Mouse (Mus musculus) liver, adult 2 months (tissue): ENCODE results near the gene Myo18b. TPM values are rescaled to one million over a fixed set of nuclear protein-coding genes. Genes with fewer than 3 reads are reported as not detected.

Experiments
- DNase-seq: peaks from one replicate; pipeline ENCODE4 v3.0.0-alpha.2; 2011; ENCODE audit warnings: low read depth, low spot score; ENCODE audit errors: extremely low read depth
- H3K27ac ChIP-seq: fragments of 200-500 bp; replicated peaks from 2 replicates; pipeline ENCODE4 v1.5.1; 2012; ENCODE audit warnings: low read depth, mild to moderate bottlenecking, control low read depth, inconsistent platforms, low read length; ENCODE audit not compliant: insufficient read depth
- H3K27me3 ChIP-seq: fragments of 200-500 bp; 2 replicates; pipeline ENCODE4 v1.6.1; 2012; ENCODE audit warnings: mild to moderate bottlenecking, moderate library complexity, low read length, inconsistent platforms; ENCODE audit not compliant: control insufficient read depth, insufficient read depth
- H3K36me3 ChIP-seq: fragments of 200-500 bp; 2 replicates; pipeline ENCODE4 v1.6.1; 2012; ENCODE audit warnings: low read length, inconsistent platforms; ENCODE audit not compliant: control insufficient read depth, insufficient read depth
- H3K4me1 ChIP-seq: fragments of 200-500 bp; 2 replicates; pipeline ENCODE4 v1.6.1; 2011; ENCODE audit warnings: low read length; ENCODE audit not compliant: control insufficient read depth, insufficient read depth
- H3K4me3 ChIP-seq: fragments of 200-500 bp; 2 replicates; pipeline ENCODE4 v1.5.1; 2011; ENCODE audit warnings: low read depth, mild to moderate bottlenecking, control low read depth, low read length, moderate library complexity; ENCODE audit not compliant: insufficient read depth
- H3K79me2 ChIP-seq: fragments of 200-500 bp; 2 replicates; pipeline ENCODE4 v1.6.1; 2012; ENCODE audit warnings: inconsistent platforms, mild to moderate bottlenecking, low read length, moderate library complexity; ENCODE audit not compliant: control insufficient read depth, insufficient read depth
- H3K9ac ChIP-seq: fragments of 200-500 bp; 2 replicates; pipeline ENCODE4 v1.6.1; 2012; ENCODE audit warnings: low read depth, mild to moderate bottlenecking, control low read depth, inconsistent platforms, low read length
- CTCF ChIP-seq: fragments of 200-500 bp; IDR thresholded peaks from 2 replicates; pipeline ENCODE4 v1.5.1; 2011; ENCODE audit warnings: low read depth, low read length, control low read depth
- POLR2A ChIP-seq: fragments of 200-500 bp; IDR thresholded peaks from 2 replicates; pipeline ENCODE4 v1.6.1; 2011; ENCODE audit warnings: low read length, control low read depth; ENCODE audit not compliant: insufficient read depth; ENCODE audit errors: extremely low read depth
- WGBS: fragments of 180-500 bp; shearing (Covaris S2); methylation state at CpG from one replicate; pipeline ENCODE4 v1.1.7; 2018; 5-methylcytosine and 5-hydroxymethylcytosine counted together
- polyA plus RNA-seq: library from polyadenylated mRNA; depleted of rRNA; stranded (reverse); fragments of >200 nt; gene quantifications from 2 replicates; pipeline ENCODE4 v1.2.3, GENCODE M21; 2012
- total RNA-seq: library from RNA; depleted of rRNA; stranded (reverse); fragments of >200 nt; gene quantifications from 2 replicates; pipeline ENCODE4 v1.2.3, GENCODE M21; 2014

Myo18b gene
- total and polyA plus RNA-seq, 2 experiments: 0.04 to 0.28 TPM

- Histone ChIP-seq H3K27ac (no peak overlapping the region), H3K79me2 (no peaks in the 10 kb centered on the region), H3K36me3 (no peaks in the 10 kb centered on the region), H3K27me3 (no peaks in the 10 kb centered on the region), H3K4me1 (no peaks in the 10 kb centered on the region), H3K9ac (no peak overlapping the region), H3K4me3 (no peak overlapping the region)
- 67% methylated on average over 8 of the region's 8 CpGs for WGBS
- no peak for DNase-seq
- TF ChIP-seq POLR2A (no peak), CTCF (no peak)
These were observed 229.0 kb downstream of the Myo18b start for GRCm38 (mm10) chr5:112667153-112667552.

DNA sequence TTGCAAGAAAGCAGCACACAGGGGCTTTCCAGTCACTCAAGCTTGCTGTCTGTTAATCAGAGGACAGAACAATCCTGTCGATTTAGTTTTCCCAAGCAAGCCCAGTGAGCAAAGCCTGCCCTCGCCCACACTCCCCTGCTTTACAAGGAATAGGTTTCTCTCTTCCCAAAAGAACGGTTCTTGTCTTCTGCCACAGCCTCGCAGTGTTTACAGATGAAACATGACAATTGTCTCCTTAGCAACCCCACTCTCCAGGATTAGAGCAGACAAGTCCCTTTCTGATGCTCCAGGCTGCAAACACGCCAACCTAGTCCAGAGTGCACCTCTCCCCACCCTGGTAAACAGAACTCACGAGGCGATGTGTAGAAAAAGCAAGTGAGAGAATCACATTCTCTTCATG is 230.5 kb downstream of the Myo18b start:
- no peak for TF ChIP-seq POLR2A
- Histone ChIP-seq H3K4me1 (no peaks in the 10 kb centered on the region), H3K9ac (no peak overlapping the region), H3K27ac (no peak overlapping the region), H3K27me3 (no peaks in the 10 kb centered on the region), H3K79me2 (no peaks in the 10 kb centered on the region), H3K36me3 (no peaks in the 10 kb centered on the region), H3K4me3 (no peak overlapping the region)
- DNase-seq: no peak
- 23% methylated on average over 7 of the region's 7 CpGs for WGBS

DNA sequence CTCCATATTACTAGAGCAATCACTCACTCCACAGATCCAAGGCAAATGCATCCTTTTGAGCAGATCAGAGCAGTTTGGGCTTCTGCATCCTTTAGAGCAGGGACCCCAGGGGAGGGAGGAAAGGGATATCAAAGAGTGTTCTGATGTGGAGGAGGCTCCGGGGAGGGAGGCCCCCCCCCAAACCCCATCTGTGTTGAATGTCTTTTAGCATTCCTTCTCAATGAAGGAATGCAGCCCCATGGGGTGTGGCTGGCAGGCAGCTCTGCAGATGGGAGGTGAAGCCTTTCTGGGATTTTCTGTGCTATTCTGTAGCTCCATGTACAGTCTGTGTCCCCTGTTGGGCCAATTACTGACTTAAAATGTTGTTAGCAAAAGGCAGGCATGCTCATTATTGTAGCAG is 232.5 kb downstream of the Myo18b start:
- no peak for DNase-seq
- Histone ChIP-seq H3K79me2 (no peaks in the 10 kb centered on the region), H3K9ac (no peak overlapping the region), H3K36me3 (no peaks in the 10 kb centered on the region), H3K27me3 (no peaks in the 10 kb centered on the region), H3K4me3 (no peak overlapping the region), H3K4me1 (no peaks in the 10 kb centered on the region), H3K27ac (no peak overlapping the region)
- TF ChIP-seq POLR2A (no peak), CTCF (no peak)
- WGBS: 21% methylated on average over 1 of the region's 1 CpGs

- DNase-seq: no peak
- 51% methylated on average over 10 of the region's 10 CpGs for WGBS
- H3K27me3 ChIP-seq: peaks cover under 1% of the 10 kb centered on the region; the same call in 1 of the 2 replicates
- no peaks in the 10 kb centered on the region for H3K79me2 ChIP-seq
- no peaks in the 10 kb centered on the region for H3K36me3 ChIP-seq
- no peak overlapping the region for H3K27ac ChIP-seq
- no peak overlapping the region for H3K4me3 ChIP-seq
- no peak overlapping the region for H3K9ac ChIP-seq
- no peak for TF ChIP-seq POLR2A
- TF ChIP-seq CTCF: no peak
- H3K4me1 ChIP-seq: no peaks in the 10 kb centered on the region
These were observed 235.2 kb downstream of the Myo18b start for GRCm38 (mm10) chr5:112660924-112661431.

DNA sequence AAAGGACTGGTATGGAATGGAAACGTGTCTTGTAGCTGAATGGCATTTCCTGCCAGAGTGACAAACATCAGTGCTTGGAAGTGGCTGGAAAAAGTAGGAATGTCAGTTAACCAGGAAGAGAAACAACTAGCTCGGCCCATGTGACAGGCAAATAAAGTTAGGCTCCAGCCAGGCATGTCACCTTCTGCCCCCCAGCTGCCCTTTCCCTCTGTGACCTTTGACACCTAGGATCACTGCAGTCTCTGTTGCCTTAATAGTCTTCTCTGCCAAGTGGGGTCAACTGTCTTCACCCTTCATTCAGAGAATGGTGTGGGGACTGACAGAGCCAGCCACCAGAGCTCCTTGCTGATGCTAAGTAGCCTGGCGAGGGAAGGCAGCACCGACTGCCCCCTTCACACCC is 236.9 kb downstream of the Myo18b start:
- WGBS: 30% methylated on average over 4 of the region's 4 CpGs
- Histone ChIP-seq H3K27ac (no peak overlapping the region), H3K79me2 (no peaks in the 10 kb centered on the region), H3K4me1 (no peaks in the 10 kb centered on the region), H3K27me3 (peaks cover 3% of the 10 kb centered on the region; the same call in 1 of the 2 replicates), H3K36me3 (no peaks in the 10 kb centered on the region), H3K4me3 (no peak overlapping the region), H3K9ac (no peak overlapping the region)
- peak; percentile 18 for DNase-seq
- TF ChIP-seq CTCF (no peak), POLR2A (no peak)

DNA sequence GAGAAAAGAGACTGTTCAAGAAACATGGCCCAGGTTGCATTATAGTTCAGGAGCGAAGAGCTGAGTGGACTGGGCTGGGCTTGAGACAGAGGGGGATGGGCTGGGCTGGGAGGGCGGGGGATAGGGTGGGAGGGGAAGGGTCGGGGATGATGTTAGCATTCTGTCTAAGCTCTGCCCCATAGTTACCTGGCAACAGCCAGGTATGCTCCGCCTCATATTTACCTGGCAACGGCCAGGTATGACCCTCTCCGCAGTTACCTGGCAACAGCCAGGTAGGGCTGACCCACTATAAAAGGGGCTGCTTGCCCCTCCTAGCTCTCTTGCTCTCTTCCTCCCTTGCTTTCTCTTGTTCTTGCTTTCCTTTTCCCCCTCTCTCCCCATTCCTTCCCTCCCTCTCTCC is 239.4 kb downstream of the Myo18b start:
- Histone ChIP-seq H3K79me2 (no peaks in the 10 kb centered on the region), H3K9ac (no peak overlapping the region), H3K4me1 (no peaks in the 10 kb centered on the region), H3K4me3 (no peak overlapping the region), H3K27ac (no peak overlapping the region), H3K27me3 (peaks cover 3% of the 10 kb centered on the region; the same call in 1 of the 2 replicates), H3K36me3 (no peaks in the 10 kb centered on the region)
- DNase-seq: no peak
- WGBS: 4% methylated on average over 6 of the region's 6 CpGs
- TF ChIP-seq POLR2A: no peak
- TF ChIP-seq CTCF: no peak
